Mouse (Mus musculus) thymus, postnatal 4 days (tissue): Measurements from ENCODE around the gene Gm21366.
"Not testable (repeated sequence)": the region's sequence is repeated elsewhere in the genome, so short reads cannot be mapped to it uniquely, and the experiment has no call there.

Experiments
- DNase-seq: peaks from one replicate; pipeline ENCODE4 v3.0.0; 2021

Gene Gm21366

GRCm38 (mm10) chrY:22861156-22861555 is at the start of gene Gm21366:
Gene Gm21366, minus strand, starts transcription at chrY:22861256.
- not testable (repeated sequence) for DNase-seq
